Mouse (Mus musculus) spleen, adult 12 weeks (tissue): ENCODE results near the gene Itpr3.

Source experiments
- DNase-seq: peaks from one replicate; pipeline ENCODE4 v3.0.0; 2022; ENCODE audit warnings: low spot score

The Itpr3 gene

GRCm38 (mm10) chr17:27071630-27072029 is 14.5 kb downstream of the Itpr3 start:
- no peak for DNase-seq

GRCm38 (mm10) chr17:27072363-27072762 is 15.3 kb downstream of the Itpr3 start:
- no peak for DNase-seq

GRCm38 (mm10) chr17:27073126-27073525 is 16.0 kb downstream of the Itpr3 start:
- no peak for DNase-seq

GRCm38 (mm10) chr17:27073778-27074177 is 16.7 kb downstream of the Itpr3 start:
- no peak for DNase-seq

- no peak for DNase-seq
These were observed 17.1 kb downstream of the Itpr3 start for GRCm38 (mm10) chr17:27074236-27074635.

GRCm38 (mm10) chr17:27074849-27075745 is 18.0 kb downstream of the Itpr3 start:
- no peak for DNase-seq

GRCm38 (mm10) chr17:27077133-27077532 is 20.0 kb downstream of the Itpr3 start:
- no peak for DNase-seq

- DNase-seq, result no peak
These were observed 20.8 kb downstream of the Itpr3 start for GRCm38 (mm10) chr17:27077920-27078319.

- no peak for DNase-seq
These were observed 21.4 kb downstream of the Itpr3 start for GRCm38 (mm10) chr17:27078499-27078898.

- DNase-seq, result no peak
These were observed 24.8 kb downstream of the Itpr3 start for GRCm38 (mm10) chr17:27081868-27082267.

- no peak for DNase-seq
These were observed 25.7 kb downstream of the Itpr3 start for GRCm38 (mm10) chr17:27082796-27083195.

GRCm38 (mm10) chr17:27083601-27084000 is 26.5 kb downstream of the Itpr3 start:
- no peak for DNase-seq

- DNase-seq, result peak; percentile 55
These were observed 28.6 kb downstream of the Itpr3 start for GRCm38 (mm10) chr17:27085676-27086075.

GRCm38 (mm10) chr17:27087426-27087825 is 30.3 kb downstream of the Itpr3 start:
- DNase-seq, result no peak

GRCm38 (mm10) chr17:27090068-27090467 is 33.0 kb downstream of the Itpr3 start:
- DNase-seq, result no peak

- DNase-seq, result no peak
These were observed 38.6 kb downstream of the Itpr3 start for GRCm38 (mm10) chr17:27095690-27096089.

GRCm38 (mm10) chr17:27101675-27102074 is 44.6 kb downstream of the Itpr3 start:
- DNase-seq, result no peak

- DNase-seq, result no peak
These were observed 48.8 kb downstream of the Itpr3 start for GRCm38 (mm10) chr17:27105698-27106470.

GRCm38 (mm10) chr17:27106745-27107144 is 49.6 kb downstream of the Itpr3 start:
- DNase-seq, result no peak

- DNase-seq, result no peak
These were observed 50.8 kb downstream of the Itpr3 start for GRCm38 (mm10) chr17:27107936-27108335.

GRCm38 (mm10) chr17:27110072-27110471 is 53.0 kb downstream of the Itpr3 start:
- no peak for DNase-seq

- no peak for DNase-seq
These were observed 61.8 kb downstream of the Itpr3 start for GRCm38 (mm10) chr17:27118676-27119539.
